Mouse (Mus musculus) CD4-positive, CD25-positive, alpha-beta regulatory T cell, adult 4 months (primary cell): ENCODE data around the gene Synpo2l. TPM values are rescaled to one million over a fixed set of nuclear protein-coding genes. Genes with fewer than 3 reads are reported as not detected.
"Not testable (repeated sequence)": the region's sequence is repeated elsewhere in the genome, so short reads cannot be mapped to it uniquely, and the experiment has no call there.

ENCODE experiments used
- ATAC-seq: one replicate; pipeline ENCODE4 v1.8.0; 2017
- polyA plus RNA-seq, 2 experiments: library from polyadenylated mRNA; unstranded; fragments of 100-300 nt; shearing (Covaris generic); gene quantifications; one replicate each; pipeline ENCODE4 v1.2.1; 2017

Synpo2l gene
- polyA plus RNA-seq, 2 experiments from 2014 or later, result not detected

- ATAC-seq, result peak; percentile 91
Measured at GRCm38 (mm10) chr14:20640644-20641437, 27.3 kb downstream of the Synpo2l start, which contains the start of gene Usp54. Gene Usp54 (minus strand): TSS chr14:20641063.

DNA sequence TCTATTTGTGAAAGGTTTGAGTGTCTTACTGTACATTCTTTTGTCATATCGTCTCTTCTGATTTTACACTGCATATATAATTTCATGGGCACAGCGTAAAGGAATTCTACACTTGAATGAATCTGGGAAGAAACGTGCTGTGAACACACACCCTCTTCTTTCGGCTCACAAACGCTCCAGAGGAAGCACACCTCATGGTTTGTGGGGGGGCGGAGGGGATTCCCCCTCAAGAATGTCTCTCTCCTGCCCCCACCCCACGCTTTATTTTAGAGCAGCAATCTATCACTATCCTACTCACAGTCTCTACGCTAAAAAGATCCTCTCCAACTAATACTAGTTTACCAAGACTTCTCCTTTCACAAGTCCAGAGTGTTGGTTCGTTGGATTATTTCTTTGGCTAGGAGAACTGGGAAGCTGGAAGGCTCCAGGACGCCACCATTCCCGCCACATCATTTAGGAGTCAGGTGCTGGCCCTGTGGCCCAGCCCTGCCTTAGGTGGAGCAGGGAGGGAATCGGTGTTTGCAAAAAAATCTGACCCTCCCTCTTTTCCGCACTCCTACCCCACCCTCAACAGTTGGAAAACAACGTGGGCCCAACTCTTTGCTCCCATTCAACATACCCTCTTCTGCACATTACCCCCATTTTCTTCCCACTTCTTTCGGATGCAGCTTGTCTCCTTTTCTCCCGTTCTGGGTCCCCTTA lies 28.1 kb downstream of the Synpo2l start:
- ATAC-seq, result peak; percentile 57

- ATAC-seq, result no peak
Measured at GRCm38 (mm10) chr14:20638702-20639101, 29.5 kb downstream of the Synpo2l start.

GRCm38 (mm10) chr14:20637818-20638574 lies 30.2 kb downstream of the Synpo2l start:
- ATAC-seq, result no peak

GRCm38 (mm10) chr14:20636968-20637367 lies 31.2 kb downstream of the Synpo2l start:
- ATAC-seq, result not testable (repeated sequence)

DNA sequence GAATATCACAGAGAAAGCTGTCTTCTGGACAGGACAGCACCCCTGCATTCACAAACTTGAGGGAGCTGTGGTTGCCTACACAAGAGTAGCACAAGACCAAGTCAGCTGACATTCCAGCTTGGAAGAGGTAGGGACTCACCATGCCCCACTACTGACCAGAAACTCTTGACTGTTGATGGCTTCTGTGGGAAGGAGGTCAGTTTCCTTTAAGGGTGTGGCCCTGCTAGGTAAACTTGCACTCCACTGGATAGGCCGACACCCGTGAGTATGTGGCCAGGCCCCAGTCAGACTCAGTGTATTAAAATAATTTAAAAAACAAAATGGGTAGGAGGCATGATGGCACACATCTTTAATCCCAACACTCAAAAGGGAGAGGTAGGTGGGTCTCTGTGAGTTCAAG lies 32.6 kb downstream of the Synpo2l start:
- no peak for ATAC-seq

GRCm38 (mm10) chr14:20631253-20631652 lies 36.9 kb downstream of the Synpo2l start:
- ATAC-seq, result no peak

GRCm38 (mm10) chr14:20626971-20627370 lies 41.2 kb downstream of the Synpo2l start:
- ATAC-seq, result no peak

DNA sequence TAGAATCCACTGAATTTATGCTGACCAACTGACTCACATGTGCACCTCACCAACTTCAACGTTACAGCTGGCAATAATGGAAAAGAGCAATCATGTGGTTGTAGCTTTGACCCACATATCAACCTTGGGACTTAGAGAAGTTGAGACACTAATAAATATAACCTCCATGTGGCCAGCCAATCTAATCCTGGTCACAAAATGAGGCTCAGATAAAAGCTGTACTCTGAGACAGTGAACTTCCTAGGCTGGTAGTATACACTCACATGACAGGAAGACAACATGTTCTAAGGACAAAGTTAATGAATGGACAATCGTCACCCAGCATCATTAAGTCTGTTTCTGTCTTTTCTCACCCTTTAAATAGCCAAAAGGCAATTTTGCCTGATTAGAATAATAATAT lies 41.7 kb downstream of the Synpo2l start:
- ATAC-seq, result no peak

- no peak for ATAC-seq
Measured at GRCm38 (mm10) chr14:20622907-20623306, 45.2 kb downstream of the Synpo2l start.

GRCm38 (mm10) chr14:20622412-20622811 lies 45.7 kb downstream of the Synpo2l start:
- no peak for ATAC-seq

GRCm38 (mm10) chr14:20621903-20622302 lies 46.3 kb downstream of the Synpo2l start:
- ATAC-seq, result no peak

- ATAC-seq, result no peak
Measured at GRCm38 (mm10) chr14:20619131-20619530, 49.0 kb downstream of the Synpo2l start.

- no peak for ATAC-seq
Measured at GRCm38 (mm10) chr14:20618211-20618610, 49.9 kb downstream of the Synpo2l start.

- ATAC-seq, result no peak
Measured at GRCm38 (mm10) chr14:20616421-20616820, 51.7 kb downstream of the Synpo2l start.

DNA sequence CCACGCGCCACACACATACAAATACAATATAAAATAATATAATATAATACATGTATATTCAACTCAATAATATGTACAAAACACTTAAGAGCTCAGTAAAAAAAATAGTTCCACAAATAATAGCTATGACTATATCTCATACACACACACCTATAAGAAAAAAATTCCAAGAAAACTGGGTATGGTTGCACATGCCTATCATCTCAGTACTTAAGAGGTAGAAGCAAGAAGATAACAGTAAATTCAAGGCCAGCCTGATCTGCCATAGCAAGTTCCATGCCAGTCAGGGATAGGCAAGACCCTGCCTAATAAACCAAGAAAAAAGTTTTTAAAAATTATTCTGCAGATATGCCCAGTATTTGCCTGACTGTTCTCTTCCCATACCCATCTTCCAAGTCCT lies 53.1 kb downstream of the Synpo2l start:
- no peak for ATAC-seq

GRCm38 (mm10) chr14:20612820-20613219 lies 55.3 kb downstream of the Synpo2l start:
- ATAC-seq, result no peak

GRCm38 (mm10) chr14:20610146-20610545 lies 58.0 kb downstream of the Synpo2l start:
- ATAC-seq, result no peak

- no peak for ATAC-seq
Measured at GRCm38 (mm10) chr14:20609519-20609918, 58.6 kb downstream of the Synpo2l start.
